Mouse (Mus musculus): ENCODE data around the gene Acad8. TPM values are rescaled to one million over a fixed set of nuclear protein-coding genes. Genes with fewer than 3 reads are reported as not detected.

Acad8 gene
- total RNA-seq (2022), result 10 to 100 TPM; 33.4 to 46.6 (median 39.7) TPM

- peak; percentile 95 for DNase-seq (ENCODE audit: low spot score in 2 of 2)
Measured at GRCm38 (mm10) chr9:26999461-27000395, at the start of gene Acad8, which contains the start of gene Thyn1. Gene Acad8 (minus strand): TSS chr9:26999566. Gene Thyn1 (plus strand): TSS chr9:26999710.

- DNase-seq (ENCODE audit: low spot score in 2 of 2), result no peak
Measured at GRCm38 (mm10) chr9:27043892-27044291, 44.5 kb upstream of the Acad8 start.

- no peak for DNase-seq (ENCODE audit: low spot score in 2 of 2)
Measured at GRCm38 (mm10) chr9:27030763-27031100, 31.4 kb upstream of the Acad8 start.

- DNase-seq (ENCODE audit: low spot score in 2 of 2), result peak; percentile 95 to 97
Measured at GRCm38 (mm10) chr9:27029828-27030762, 30.7 kb upstream of the Acad8 start, which contains the start of the genes Vps26b and Ncapd3. Gene Vps26b (minus strand): TSS chr9:27030065. Gene Ncapd3 (plus strand): TSS chr9:27030175.

GRCm38 (mm10) chr9:27029022-27029827 is 29.9 kb upstream of the Acad8 start:
- DNase-seq (ENCODE audit: low spot score in 2 of 2), result peak; percentile 63 to 65

- no peak for DNase-seq (ENCODE audit: low spot score in 2 of 2)
Measured at GRCm38 (mm10) chr9:27026708-27027107, 27.3 kb upstream of the Acad8 start.

- no peak for DNase-seq (ENCODE audit: low spot score in 2 of 2)
Measured at GRCm38 (mm10) chr9:27023681-27024080, 24.3 kb upstream of the Acad8 start.

- no peak for DNase-seq (ENCODE audit: low spot score in 2 of 2)
Measured at GRCm38 (mm10) chr9:27018961-27019360, 19.6 kb upstream of the Acad8 start.

- no peak for DNase-seq (ENCODE audit: low spot score in 2 of 2)
Measured at GRCm38 (mm10) chr9:27011572-27011971, 12.2 kb upstream of the Acad8 start.

GRCm38 (mm10) chr9:27009231-27009630 is 9.9 kb upstream of the Acad8 start:
- DNase-seq (ENCODE audit: low spot score in 2 of 2), result no peak

- DNase-seq (ENCODE audit: low spot score in 2 of 2), result no peak
Measured at GRCm38 (mm10) chr9:27006866-27007265, 7.5 kb upstream of the Acad8 start.

- peak; percentile 63 to 79 for DNase-seq (ENCODE audit: low spot score in 2 of 2)
Measured at GRCm38 (mm10) chr9:27005933-27006332, 6.6 kb upstream of the Acad8 start.

GRCm38 (mm10) chr9:27005231-27005630 is 5.9 kb upstream of the Acad8 start:
- DNase-seq (ENCODE audit: low spot score in 2 of 2), result no peak

GRCm38 (mm10) chr9:26998669-26999460 is 501 bp downstream of the Acad8 start:
- no peak for DNase-seq (ENCODE audit: low spot score in 2 of 2)

- no peak for DNase-seq (ENCODE audit: low spot score in 2 of 2)
Measured at GRCm38 (mm10) chr9:26997501-26997900, 1.9 kb downstream of the Acad8 start.

GRCm38 (mm10) chr9:26997062-26997461 is 2.3 kb downstream of the Acad8 start:
- no peak for DNase-seq (ENCODE audit: low spot score in 2 of 2)

GRCm38 (mm10) chr9:26993900-26994299 is 5.5 kb downstream of the Acad8 start:
- no peak for DNase-seq (ENCODE audit: low spot score in 2 of 2)

- DNase-seq (ENCODE audit: low spot score in 2 of 2), result no peak
Measured at GRCm38 (mm10) chr9:26993118-26993517, 6.2 kb downstream of the Acad8 start.

- no peak for DNase-seq (ENCODE audit: low spot score in 2 of 2)
Measured at GRCm38 (mm10) chr9:26990181-26990580, 9.2 kb downstream of the Acad8 start.

- no peak for DNase-seq (ENCODE audit: low spot score in 2 of 2)
Measured at GRCm38 (mm10) chr9:26985668-26986277, 13.6 kb downstream of the Acad8 start.
